Mouse (Mus musculus): ENCODE measurements around the gene Slc18a3. TPM values are rescaled to one million over a fixed set of nuclear protein-coding genes. Genes with fewer than 3 reads are reported as not detected.

Gene Slc18a3
- polyA plus RNA-seq, 1 experiment from 2014 or later = 12.0 TPM

- peaks cover 21% of the 10 kb centered on the region for H3K4me1 ChIP-seq (replicated peaks)
- H3K27ac ChIP-seq = no peak overlapping the region
- no peak overlapping the region for H3K4me3 ChIP-seq
- no peaks in the 10 kb centered on the region for H3K9me3 ChIP-seq
- H3K27me3 ChIP-seq (ENCODE audit: insufficient read depth, poor library complexity, severe bottlenecking) = no peaks in the 10 kb centered on the region
- no peak for DNase-seq (ENCODE audit: low spot score)
- 82% methylated on average over 5 of the region's 5 CpGs for WGBS
- H3K36me3 ChIP-seq = no peaks in the 10 kb centered on the region
These were observed 25.3 kb downstream of the Slc18a3 start for GRCm38 (mm10) chr14:32439316-32439715.

GRCm38 (mm10) chr14:32437352-32437793 lies 27.3 kb downstream of the Slc18a3 start:
- H3K27ac ChIP-seq = peak overlapping the region; percentile 40; the same call in 1 of the 2 replicates
- peak; percentile 47 for DNase-seq (ENCODE audit: low spot score)

GRCm38 (mm10) chr14:32429030-32429602 lies 35.5 kb downstream of the Slc18a3 start:
- H3K4me3 ChIP-seq = no peak overlapping the region
- peaks cover 16% of the 10 kb centered on the region for H3K27me3 ChIP-seq (ENCODE audit: insufficient read depth, poor library complexity, severe bottlenecking)
- peak overlapping the region; percentile 71 for H3K27ac ChIP-seq
- DNase-seq (ENCODE audit: low spot score) = peak; percentile 42
- peaks cover 22% of the 10 kb centered on the region for H3K4me1 ChIP-seq (replicated peaks)
- H3K9me3 ChIP-seq = no peaks in the 10 kb centered on the region
- no peaks in the 10 kb centered on the region for H3K36me3 ChIP-seq
- 26% methylated on average over 8 of the region's 8 CpGs for WGBS

More at GRCm38 (mm10) chr14:32437352-32437793, 27.3 kb downstream of the Slc18a3 start:
- no peaks in the 10 kb centered on the region for H3K9me3 ChIP-seq
- H3K4me1 ChIP-seq (replicated peaks) = peaks cover 21% of the 10 kb centered on the region
- H3K4me3 ChIP-seq = no peak overlapping the region
- H3K27me3 ChIP-seq (ENCODE audit: insufficient read depth, poor library complexity, severe bottlenecking) = no peaks in the 10 kb centered on the region
- H3K36me3 ChIP-seq = no peaks in the 10 kb centered on the region
- WGBS = 28% methylated on average over 5 of the region's 5 CpGs

- Histone ChIP-seq H3K36me3 (no peaks in the 10 kb centered on the region), H3K9me3 (no peaks in the 10 kb centered on the region), H3K4me1 (replicated peaks) (peaks cover 15% of the 10 kb centered on the region), H3K27ac (no peak overlapping the region), H3K4me3 (no peak overlapping the region), H3K27me3 (ENCODE audit: insufficient read depth, poor library complexity, severe bottlenecking) (peaks cover 16% of the 10 kb centered on the region; the same call in 1 of the 2 replicates)
- WGBS = 94% methylated on average over 7 of the region's 7 CpGs
- no peak for DNase-seq (ENCODE audit: low spot score)
These were observed 40.7 kb downstream of the Slc18a3 start for GRCm38 (mm10) chr14:32423946-32424345.

- 82% methylated on average over 11 of the region's 11 CpGs for WGBS
- Histone ChIP-seq H3K4me3 (no peak overlapping the region), H3K27ac (no peak overlapping the region), H3K27me3 (ENCODE audit: insufficient read depth, poor library complexity, severe bottlenecking) (no peaks in the 10 kb centered on the region), H3K9me3 (peaks cover 13% of the 10 kb centered on the region; the same call in 1 of the 2 replicates), H3K36me3 (no peaks in the 10 kb centered on the region), H3K4me1 (replicated peaks) (no peaks in the 10 kb centered on the region)
- DNase-seq (ENCODE audit: low spot score) = no peak
These were observed 45.9 kb downstream of the Slc18a3 start for GRCm38 (mm10) chr14:32418747-32419146.

Other genes with a start within 250 kb of the Slc18a3 start
- 15.7 and 17.8 TPM in 2 replicates for gene Ogdhl, start 142.8 kb downstream of the Slc18a3 start, polyA plus RNA-seq (2016; fragmentation: Nextera tagmentation; extraction: Ambion mirVana)
- 0.32 and 2.0 TPM in 2 replicates for gene 1700024G13Rik, start 76.5 kb downstream of the Slc18a3 start, polyA plus RNA-seq (2016; fragmentation: Nextera tagmentation; extraction: Ambion mirVana)
- gene Chat, start 1.1 kb upstream of the Slc18a3 start, polyA plus RNA-seq (2016; fragmentation: Nextera tagmentation; extraction: Ambion mirVana) = 0.19 and 1.1 TPM in 2 replicates
- gene Ercc6, start 48.7 kb upstream of the Slc18a3 start, polyA plus RNA-seq (2016; fragmentation: Nextera tagmentation; extraction: Ambion mirVana) = 28.9 and 30.4 TPM in 2 replicates
- 10.3 and 23.6 TPM in 2 replicates for gene Prrxl1, start 134.6 kb upstream of the Slc18a3 start, polyA plus RNA-seq (2016; fragmentation: Nextera tagmentation; extraction: Ambion mirVana)
- gene 3425401B19Rik, start 220.4 kb upstream of the Slc18a3 start, polyA plus RNA-seq (2016; fragmentation: Nextera tagmentation; extraction: Ambion mirVana) = 0.20 and 0.39 TPM in 2 replicates

Measured in hindbrain, embryonic 10.5 days (tissue).